Mouse (Mus musculus) liver, adult 2 months (tissue): ENCODE measurements at regions not wholly inside any gene's neighbourhood (a gene's known extent, or its start where the extent isn't known, plus 50 kb on each side); places are given as distances from the start of the nearest gene placed in this dataset.

ENCODE experiments used
- DNase-seq: peaks from one replicate; pipeline ENCODE4 v3.0.0-alpha.2; 2011; ENCODE audit warnings: low read depth, low spot score; ENCODE audit errors: extremely low read depth
- H3K27ac ChIP-seq: fragments of 200-500 bp; replicated peaks from 2 replicates; pipeline ENCODE4 v1.5.1; 2012; ENCODE audit warnings: low read depth, mild to moderate bottlenecking, control low read depth, inconsistent platforms, low read length; ENCODE audit not compliant: insufficient read depth
- H3K27me3 ChIP-seq: fragments of 200-500 bp; 2 replicates; pipeline ENCODE4 v1.6.1; 2012; ENCODE audit warnings: mild to moderate bottlenecking, moderate library complexity, low read length, inconsistent platforms; ENCODE audit not compliant: control insufficient read depth, insufficient read depth
- H3K36me3 ChIP-seq: fragments of 200-500 bp; 2 replicates; pipeline ENCODE4 v1.6.1; 2012; ENCODE audit warnings: low read length, inconsistent platforms; ENCODE audit not compliant: control insufficient read depth, insufficient read depth
- H3K4me1 ChIP-seq: fragments of 200-500 bp; 2 replicates; pipeline ENCODE4 v1.6.1; 2011; ENCODE audit warnings: low read length; ENCODE audit not compliant: control insufficient read depth, insufficient read depth
- H3K4me3 ChIP-seq: fragments of 200-500 bp; 2 replicates; pipeline ENCODE4 v1.5.1; 2011; ENCODE audit warnings: low read depth, mild to moderate bottlenecking, control low read depth, low read length, moderate library complexity; ENCODE audit not compliant: insufficient read depth
- H3K79me2 ChIP-seq: fragments of 200-500 bp; 2 replicates; pipeline ENCODE4 v1.6.1; 2012; ENCODE audit warnings: inconsistent platforms, mild to moderate bottlenecking, low read length, moderate library complexity; ENCODE audit not compliant: control insufficient read depth, insufficient read depth
- H3K9ac ChIP-seq: fragments of 200-500 bp; 2 replicates; pipeline ENCODE4 v1.6.1; 2012; ENCODE audit warnings: low read depth, mild to moderate bottlenecking, control low read depth, inconsistent platforms, low read length
- CTCF ChIP-seq: fragments of 200-500 bp; IDR thresholded peaks from 2 replicates; pipeline ENCODE4 v1.5.1; 2011; ENCODE audit warnings: low read depth, low read length, control low read depth
- POLR2A ChIP-seq: fragments of 200-500 bp; IDR thresholded peaks from 2 replicates; pipeline ENCODE4 v1.6.1; 2011; ENCODE audit warnings: low read length, control low read depth; ENCODE audit not compliant: insufficient read depth; ENCODE audit errors: extremely low read depth
- WGBS: fragments of 180-500 bp; shearing (Covaris S2); methylation state at CpG from one replicate; pipeline ENCODE4 v1.1.7; 2018; 5-methylcytosine and 5-hydroxymethylcytosine counted together

- no peak overlapping the region for H3K9ac ChIP-seq
- no peak for DNase-seq
- TF ChIP-seq POLR2A (no peak), CTCF (no peak)
- no peaks in the 10 kb centered on the region for H3K4me1 ChIP-seq
- H3K27ac ChIP-seq: no peak overlapping the region
- H3K4me3 ChIP-seq: no peak overlapping the region
- H3K79me2 ChIP-seq: no peaks in the 10 kb centered on the region
- H3K36me3 ChIP-seq: no peaks in the 10 kb centered on the region
- 92% methylated on average over 4 of the region's 4 CpGs for WGBS
- no peaks in the 10 kb centered on the region for H3K27me3 ChIP-seq
Measured at GRCm38 (mm10) chr1:71904376-71904948, 251.5 kb upstream of the Fn1 start.

- no peak overlapping the region for H3K4me3 ChIP-seq
- 0 out of 2 replicates have a peak, but pooled peaks cover 1% of the 10 kb centered on the region for H3K4me1 ChIP-seq
- H3K79me2 ChIP-seq: no peaks in the 10 kb centered on the region
- H3K9ac ChIP-seq: no peak overlapping the region
- no peaks in the 10 kb centered on the region for H3K36me3 ChIP-seq
- TF ChIP-seq CTCF: no peak
- TF ChIP-seq POLR2A: no peak
- H3K27ac ChIP-seq: no peak overlapping the region
- no peaks in the 10 kb centered on the region for H3K27me3 ChIP-seq
- DNase-seq: no peak
- 82% methylated on average over 8 of the region's 9 CpGs for WGBS
Measured at GRCm38 (mm10) chr1:71900106-71901074, 247.4 kb upstream of the Fn1 start.

GRCm38 (mm10) chr1:71899128-71899527, 246.1 kb upstream of the Fn1 start:
- peak; percentile 87 for DNase-seq
- Histone ChIP-seq H3K27me3 (no peaks in the 10 kb centered on the region), H3K9ac (peak overlapping the region; percentile 29; the same call in 1 of the 2 replicates), H3K36me3 (no peaks in the 10 kb centered on the region), H3K4me3 (no peak overlapping the region), H3K4me1 (0 out of 2 replicates have a peak, but pooled peaks cover 1% of the 10 kb centered on the region), H3K79me2 (no peaks in the 10 kb centered on the region), H3K27ac (peak overlapping the region; percentile 60)
- no peak for TF ChIP-seq POLR2A
- no peak for TF ChIP-seq CTCF
- WGBS: 23% methylated on average over 8 of the region's 8 CpGs

- Histone ChIP-seq H3K4me1 (0 out of 2 replicates have a peak, but pooled peaks cover 1% of the 10 kb centered on the region), H3K9ac (no peak overlapping the region), H3K79me2 (no peaks in the 10 kb centered on the region), H3K36me3 (no peaks in the 10 kb centered on the region), H3K4me3 (no peak overlapping the region), H3K27me3 (no peaks in the 10 kb centered on the region), H3K27ac (no peak overlapping the region)
- DNase-seq: no peak
- no peak for TF ChIP-seq CTCF
- no peak for TF ChIP-seq POLR2A
- 98% methylated on average over 6 of the region's 6 CpGs for WGBS
Measured at GRCm38 (mm10) chr1:71898198-71898597, 245.2 kb upstream of the Fn1 start.

GRCm38 (mm10) chr1:71897464-71898051, 244.6 kb upstream of the Fn1 start:
- DNase-seq: no peak
- Histone ChIP-seq H3K4me1 (0 out of 2 replicates have a peak, but pooled peaks cover 1% of the 10 kb centered on the region), H3K36me3 (no peaks in the 10 kb centered on the region), H3K27ac (no peak overlapping the region), H3K4me3 (no peak overlapping the region), H3K9ac (no peak overlapping the region), H3K79me2 (no peaks in the 10 kb centered on the region), H3K27me3 (no peaks in the 10 kb centered on the region)
- WGBS: 80% methylated on average over 8 of the region's 8 CpGs
- TF ChIP-seq CTCF (no peak), POLR2A (no peak)
